Mouse (Mus musculus) neural tube, postnatal 0 days (tissue): ENCODE measurements around the gene Gm49337. TPM values are rescaled to one million over a fixed set of nuclear protein-coding genes. Genes with fewer than 3 reads are reported as not detected.

ENCODE experiments used
- polyA plus RNA-seq: library from polyadenylated mRNA; unstranded; fragments of >200 nt; fragmentation: Nextera tagmentation; extraction: Ambion mirVana; gene quantifications from 2 replicates; pipeline ENCODE4 v1.2.1, GENCODE M21; 2015

Gm49337 gene
- polyA plus RNA-seq = not detected in 2 replicates

GRCm38 (mm10) chr4:116173072-116173471 is at the start of gene Gm49337, which contains the start of gene 1700042G07Rik:
TSS of gene Gm49337 (plus strand) at chr4:116173384.
TSS of gene 1700042G07Rik (plus strand) at chr4:116173372.

GRCm38 (mm10) chr4:116123602-116124519 is 49.3 kb upstream of the Gm49337 start, which contains the start of the genes Rad54l and Pomgnt1:
TSS of gene Rad54l (minus strand) at chr4:116123690.
TSS of gene Pomgnt1 (plus strand) at chr4:116123840.

GRCm38 (mm10) chr4:116151238-116151637 is 21.9 kb upstream of the Gm49337 start, which contains the start of gene Lurap1:
TSS of gene Lurap1 (minus strand) at chr4:116151338.

GRCm38 (mm10) chr4:116167404-116167803 is 5.8 kb upstream of the Gm49337 start, which contains the start of gene Tspan1:
TSS of gene Tspan1 (minus strand) at chr4:116167601.

GRCm38 (mm10) chr4:116221140-116221851 is 48.1 kb downstream of the Gm49337 start, which contains the start of gene Pik3r3:
TSS of gene Pik3r3 (plus strand) at chr4:116221618.

Other genes starting within 250 kb of the Gm49337 start
- gene Dmbx1, start 233.5 kb upstream of the Gm49337 start, polyA plus RNA-seq = 0.65 and 0.90 TPM in 2 replicates
- 20.8 and 23.0 TPM in 2 replicates for gene Faah, start 155.5 kb upstream of the Gm49337 start, polyA plus RNA-seq
- gene Nsun4, start 119.5 kb upstream of the Gm49337 start, polyA plus RNA-seq = 10.6 TPM in 2 replicates
- gene Uqcrh, start 98.3 kb upstream of the Gm49337 start, polyA plus RNA-seq = 626 and 669 TPM in 2 replicates
- gene Lrrc41, start 98.1 kb upstream of the Gm49337 start, polyA plus RNA-seq = 59.8 and 62.6 TPM in 2 replicates
- gene Rad54l, start 49.7 kb upstream of the Gm49337 start, polyA plus RNA-seq = 3.0 and 3.4 TPM in 2 replicates
- 63.2 and 71.4 TPM in 2 replicates for gene Pomgnt1, start 49.5 kb upstream of the Gm49337 start, polyA plus RNA-seq
- gene Lurap1, start 22.0 kb upstream of the Gm49337 start, polyA plus RNA-seq = 5.2 and 6.1 TPM in 2 replicates
- gene Tspan1, start 5.8 kb upstream of the Gm49337 start, polyA plus RNA-seq = 0.43 TPM in 1 of 2 replicates, not detected in the other
- not detected in 2 replicates for gene 1700042G07Rik, start within 50 bp of the Gm49337 start, polyA plus RNA-seq
- gene Pik3r3, start 48.2 kb downstream of the Gm49337 start, polyA plus RNA-seq = 27.4 and 29.7 TPM in 2 replicates